ENCODE assay signal across 21 mouse cellular contexts in the genomic region with DNA sequence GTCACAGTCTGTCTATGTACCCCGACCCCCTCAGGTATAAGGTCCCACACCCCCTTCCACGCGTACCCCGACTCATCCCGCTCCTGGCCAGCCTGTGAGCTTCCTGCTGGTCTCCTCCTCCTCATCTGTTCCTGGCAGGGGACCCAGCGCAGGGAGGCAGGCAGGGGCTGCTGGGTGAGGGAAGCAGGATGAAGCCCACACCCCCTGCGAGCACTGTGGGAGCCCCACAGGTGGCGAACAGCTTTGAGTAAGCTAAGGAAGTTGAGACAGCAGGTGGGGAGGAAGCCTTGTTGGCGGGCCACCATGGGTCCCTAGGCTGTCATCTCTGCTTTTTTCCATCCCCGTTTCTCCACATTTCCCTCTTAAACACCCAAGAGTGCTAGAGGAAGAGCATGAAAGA.
A peak's percentile ranks its signal among the peaks of the same experiment; 100 is the strongest.
DNase-seq lines count a peak whose midpoint lies in the region; ATAC-seq lines count a peak whose summit lies in the region.
"Had no signal": no experiment of that assay in that cellular context is flagged by ENCODE, and none has a peak within 500 bp of the region (broad histone marks: within the 10 kb centered on the region; RNA-seq: fewer than 3 reads in every experiment).

No protein-coding gene starts in this region.

- no peak overlapping the region for H3K4me2 ChIP-seq in heart, embryonic 16.5 days (ENCODE audit: low read depth, low read length)
- H3K4me2 ChIP-seq: heart, embryonic 11.5 days; hindbrain, embryonic 13.5 days; lung, embryonic 14.5 days; neural tube, embryonic 15.5 days had no signal

- 29% methylated on average over 10 of the region's 10 CpGs for WGBS in heart, embryonic 16.5 days

- no peaks in the 10 kb centered on the region for H3K36me3 ChIP-seq in heart, embryonic 16.5 days (ENCODE audit: control insufficient read depth, insufficient read depth)
- H3K36me3 ChIP-seq: hindbrain, embryonic 13.5 days; neural tube, embryonic 15.5 days had no signal

- H3K9me3 ChIP-seq in heart, embryonic 16.5 days (replicated peaks; ENCODE audit: control insufficient read depth, low read length): no peaks in the 10 kb centered on the region
- H3K9me3 ChIP-seq: hindbrain, embryonic 13.5 days; neural tube, embryonic 15.5 days had no signal

- intact Hi-C loops in heart, postnatal 14 days (cut with DNase I): loop anchor here (1.0 kb wide), 1 partner anchor 48 kb away; no protein-coding TSS in a partner anchor

- no peak overlapping the region for H3K4me3 ChIP-seq in heart, embryonic 16.5 days (ENCODE audit: low read length)
- H3K4me3 ChIP-seq: hindbrain, embryonic 13.5 days; left cerebral cortex, adult 2 months; neural tube, embryonic 15.5 days had no signal

- ATAC-seq in heart, embryonic 16.5 days (replicated peaks; ENCODE audit: extremely low read depth, insufficient read depth, low FRiP score): peak; percentile 19; the same call in 1 of the 2 replicates
- ATAC-seq: midbrain, embryonic 16.5 days had no signal

- 0 out of 2 replicates have a peak, but pooled peaks cover under 1% of the 10 kb centered on the region for H3K4me1 ChIP-seq in heart, embryonic 16.5 days (ENCODE audit: control insufficient read depth, insufficient read depth, low read length)

- no peak overlapping the region for H3K27ac ChIP-seq in heart, embryonic 16.5 days (ENCODE audit: low read length)
- H3K27ac ChIP-seq: hindbrain, embryonic 13.5 days; neural tube, embryonic 15.5 days had no signal

- H3K9ac ChIP-seq in heart, embryonic 16.5 days (ENCODE audit: low read length): no peak overlapping the region
- H3K9ac ChIP-seq: hindbrain, embryonic 13.5 days; lung, embryonic 14.5 days; neural tube, embryonic 15.5 days had no signal

- H3K27me3 ChIP-seq in heart, embryonic 16.5 days (ENCODE audit: control insufficient read depth, insufficient read depth, low read length): peaks cover 23% of the 10 kb centered on the region

- DNase-seq in heart, postnatal 14 days: no peak
- peak; percentile 58 for DNase-seq in right cerebral cortex, postnatal 25 days
- no peak for DNase-seq in right cerebral cortex, adult 18-20 months
- DNase-seq in thymus, postnatal 0 days (ENCODE audit: low spot score): peak; percentile 58
- no peak for DNase-seq in kidney, postnatal 25 days
- DNase-seq in urinary bladder, postnatal 25 days (ENCODE audit: low spot score): no peak
- DNase-seq: cerebellum, adult 11-12 months; cerebellum, postnatal 36 days; kidney, adult 9 months; kidney, postnatal 36 days; left cerebral cortex, postnatal 4 days; liver; lung, embryonic 14.5 days; lung, postnatal 4 days; right cerebral cortex, postnatal 14 days had no signal

Comparison
In these comparisons a context has a peak if more than half of its experiments do, and no peak if none do; other contexts are left out.
1. DNase-seq: peak in right cerebral cortex, postnatal 25 days (single experiment) and thymus, postnatal 0 days (single experiment); none in heart, postnatal 14 days (0 of 2), right cerebral cortex, adult 18-20 months (single experiment), kidney, postnatal 25 days (0 of 2) and urinary bladder, postnatal 25 days (single experiment).